Mouse (Mus musculus) G1E (cell line): ENCODE data around the gene Trmt61a.

Experiments
- CTCF ChIP-seq: IDR thresholded peaks from 2 replicates; pipeline ENCODE4 v1.5.1; 2012; ENCODE audit warnings: low read depth, low read length, inconsistent platforms, mixed read lengths
- GATA2 ChIP-seq: IDR thresholded peaks from 2 replicates; pipeline ENCODE4 v1.6.1; 2012; ENCODE audit warnings: low read depth, low read length, inconsistent platforms, borderline replicate concordance

GRCm38 (mm10) chr12:111677882-111678669 is at the start of gene Trmt61a:
- TF ChIP-seq CTCF, result no peak
- no peak for TF ChIP-seq GATA2
